Mouse (Mus musculus): ENCODE results near the gene Clec2d.

DNA sequence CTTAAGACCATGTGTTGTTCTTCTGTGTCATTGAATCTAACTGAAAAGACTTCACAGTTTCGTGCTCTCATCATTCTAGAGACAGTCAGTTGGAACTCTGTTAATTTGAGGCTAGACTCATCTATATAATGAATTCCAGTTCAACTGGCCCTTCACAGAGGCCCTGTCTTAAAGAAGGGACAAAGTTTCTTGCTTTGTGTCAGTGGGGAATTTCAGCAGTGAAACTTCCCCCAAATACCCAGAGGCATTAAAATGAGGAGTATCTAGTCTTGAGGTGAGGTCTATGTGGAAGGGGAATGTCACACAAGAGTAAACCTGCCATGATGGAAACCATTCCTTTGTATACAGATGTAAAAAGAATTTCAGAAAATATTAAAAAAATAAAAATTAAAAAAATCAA lies 21.9 kb downstream of the Clec2d start:
- TF ChIP-seq POLR2A (IDR thresholded peaks at IDR 0.05; ENCODE audit: control insufficient read depth, low read depth, low read length), result no peak
- no peak for TF ChIP-seq CTCF (IDR thresholded peaks at IDR 0.05; ENCODE audit: control insufficient read depth, insufficient read depth, insufficient replicate concordance, low read depth, low read length)
